Mouse (Mus musculus) 416B (cell line): Measurements from ENCODE around the gene Ip6k3.

Experiments
- DNase-seq: peaks from one replicate; pipeline ENCODE4 v3.0.0; 2011; ENCODE audit warnings: low read depth

Ip6k3 gene

GRCm38 (mm10) chr17:27152976-27153723 is 14.4 kb downstream of the Ip6k3 start:
- DNase-seq, result peak; percentile 41

- DNase-seq, result peak; percentile 31
These were observed 16.2 kb downstream of the Ip6k3 start for GRCm38 (mm10) chr17:27151411-27151810.

GRCm38 (mm10) chr17:27150871-27151270 is 16.7 kb downstream of the Ip6k3 start:
- DNase-seq, result no peak

- DNase-seq, result no peak
These were observed 21.2 kb downstream of the Ip6k3 start for GRCm38 (mm10) chr17:27146323-27146923.

GRCm38 (mm10) chr17:27144152-27144551 is 23.4 kb downstream of the Ip6k3 start:
- DNase-seq, result peak; percentile 21

GRCm38 (mm10) chr17:27141971-27142450 is 25.6 kb downstream of the Ip6k3 start:
- peak; percentile 11 for DNase-seq

- DNase-seq, result no peak
These were observed 27.3 kb downstream of the Ip6k3 start for GRCm38 (mm10) chr17:27140262-27140661.

- DNase-seq, result no peak
These were observed 28.3 kb downstream of the Ip6k3 start for GRCm38 (mm10) chr17:27139304-27139703.

- DNase-seq, result no peak
These were observed 29.2 kb downstream of the Ip6k3 start for GRCm38 (mm10) chr17:27138396-27138795.

GRCm38 (mm10) chr17:27134715-27135114 is 32.9 kb downstream of the Ip6k3 start:
- no peak for DNase-seq

GRCm38 (mm10) chr17:27134187-27134586 is 33.4 kb downstream of the Ip6k3 start:
- DNase-seq, result no peak

- peak; percentile 96 for DNase-seq
These were observed 33.9 kb downstream of the Ip6k3 start, which contains the start of gene Uqcc2 for GRCm38 (mm10) chr17:27133551-27134141. TSS of gene Uqcc2 (minus strand) at chr17:27133916.

GRCm38 (mm10) chr17:27132238-27132637 is 35.4 kb downstream of the Ip6k3 start:
- DNase-seq, result no peak

GRCm38 (mm10) chr17:27131240-27131665 is 36.3 kb downstream of the Ip6k3 start:
- no peak for DNase-seq

- DNase-seq, result no peak
These were observed 37.3 kb downstream of the Ip6k3 start for GRCm38 (mm10) chr17:27130246-27130645.

GRCm38 (mm10) chr17:27129819-27130218 is 37.8 kb downstream of the Ip6k3 start:
- DNase-seq, result no peak

- no peak for DNase-seq
These were observed 38.3 kb downstream of the Ip6k3 start for GRCm38 (mm10) chr17:27129291-27129690.

GRCm38 (mm10) chr17:27128189-27128588 is 39.4 kb downstream of the Ip6k3 start:
- DNase-seq, result no peak

- no peak for DNase-seq
These were observed 40.6 kb downstream of the Ip6k3 start for GRCm38 (mm10) chr17:27126974-27127373.

GRCm38 (mm10) chr17:27125669-27126202 is 41.9 kb downstream of the Ip6k3 start:
- DNase-seq, result no peak

GRCm38 (mm10) chr17:27125185-27125584 is 42.4 kb downstream of the Ip6k3 start:
- peak; percentile 61 for DNase-seq

- no peak for DNase-seq
These were observed 43.7 kb downstream of the Ip6k3 start for GRCm38 (mm10) chr17:27123813-27124375.
